Mouse (Mus musculus) CH12.LX (cell line): ENCODE measurements around the gene Tmem37. TPM values are rescaled to one million over a fixed set of nuclear protein-coding genes. Genes with fewer than 3 reads are reported as not detected.

Experiments
- DNase-seq: peaks from one replicate; pipeline ENCODE4 v3.0.0-alpha.2; 2013; ENCODE audit errors: extremely low read depth
- H3K27ac ChIP-seq: 2 replicates; pipeline ENCODE4 v1.5.1; 2012; ENCODE audit warnings: low read depth, mild to moderate bottlenecking, control low read depth, moderate library complexity; ENCODE audit not compliant: insufficient read depth
- H3K27me3 ChIP-seq: replicated peaks from 2 replicates; pipeline ENCODE3; 2012; ENCODE audit warnings: inconsistent platforms
- H3K36me3 ChIP-seq, 2 experiments: replicated peaks in 1 of 2; 2 replicates each; pipeline versions ENCODE3 to v1.6.1; 2012; ENCODE audit warnings: inconsistent platforms in 1 of 2, low read length in 1 of 2, mild to moderate bottlenecking in 1 of 2, mixed read lengths in 1 of 2, moderate library complexity in 1 of 2; ENCODE audit not compliant: control insufficient read depth in 1 of 2, insufficient read depth in 1 of 2
- H3K4me1 ChIP-seq, 2 experiments: 2 replicates each; pipeline ENCODE4 v1.6.1; 2012; ENCODE audit warnings: inconsistent platforms in 1 of 2, moderate library complexity in 1 of 2; ENCODE audit not compliant: insufficient read depth in 2 of 2, control insufficient read depth in 1 of 2
- H3K4me2 ChIP-seq: 2 replicates; pipeline ENCODE4 v1.6.1; 2012; ENCODE audit warnings: low read depth, mild to moderate bottlenecking, control low read depth; ENCODE audit not compliant: poor library complexity, insufficient read depth, severe bottlenecking
- H3K4me3 ChIP-seq, 3 experiments: fragments of 150-350 bp in 1 of 3; sonication (generic) in 1 of 3; replicated peaks in 1 of 3; 2 replicates each; pipeline versions ENCODE3 to v1.5.1; 2011 to 2012; ENCODE audit warnings: low read depth in 2 of 3, low read length in 2 of 3, mild to moderate bottlenecking in 2 of 3, moderate library complexity in 2 of 3, control low read depth in 1 of 3, improper control_type of control experiment in 1 of 3, inconsistent platforms in 1 of 3, mixed read lengths in 1 of 3; ENCODE audit not compliant: poor library complexity in 1 of 3
- H3K79me2 ChIP-seq: replicated peaks from 2 replicates; pipeline ENCODE4 v1.6.1; 2012; ENCODE audit warnings: mild to moderate bottlenecking, moderate library complexity; ENCODE audit not compliant: control insufficient read depth, poor library complexity, insufficient read depth, severe bottlenecking; ENCODE audit errors: extremely low read depth
- H3K9ac ChIP-seq: 2 replicates; pipeline ENCODE4 v1.6.1; 2012; ENCODE audit warnings: low read depth, mild to moderate bottlenecking, control low read depth, moderate library complexity; ENCODE audit not compliant: insufficient read depth
- H3K9me3 ChIP-seq: replicated peaks from 2 replicates; pipeline ENCODE3; 2012; ENCODE audit warnings: low read length, inconsistent platforms, mixed read lengths
- CHD1 ChIP-seq: IDR thresholded peaks from 2 replicates; pipeline ENCODE4 v1.6.1; 2012; ENCODE audit warnings: low read depth, low read length, improper control_type of control experiment, inconsistent platforms
- E2F4 ChIP-seq: IDR thresholded peaks from 2 replicates; pipeline ENCODE4 v1.6.1; 2011; ENCODE audit warnings: low read depth, low read length, improper control_type of control experiment; ENCODE audit not compliant: insufficient replicate concordance
- ELF1 ChIP-seq: IDR thresholded peaks from 2 replicates; pipeline ENCODE4 v1.6.1; 2014; ENCODE audit warnings: low read depth, mild to moderate bottlenecking, inconsistent platforms, low read length, improper control_type of control experiment
- GABPA ChIP-seq: IDR thresholded peaks from 2 replicates; pipeline ENCODE4 v1.6.1; 2012; ENCODE audit warnings: low read depth, low read length, improper control_type of control experiment, inconsistent platforms; ENCODE audit not compliant: insufficient replicate concordance
- KAT2A ChIP-seq: IDR thresholded peaks from 2 replicates; pipeline ENCODE4 v1.6.1; 2012; ENCODE audit warnings: low read length, improper control_type of control experiment, inconsistent platforms; ENCODE audit not compliant: insufficient replicate concordance
- MAX ChIP-seq: IDR thresholded peaks from 2 replicates; pipeline ENCODE4 v1.6.1; 2011; ENCODE audit warnings: low read length, improper control_type of control experiment
- MEF2A ChIP-seq: IDR thresholded peaks from 2 replicates; pipeline ENCODE4 v1.6.1; 2014; ENCODE audit warnings: low read depth, mild to moderate bottlenecking, inconsistent platforms, low read length, improper control_type of control experiment, borderline replicate concordance
- MXI1 ChIP-seq: IDR thresholded peaks from 2 replicates; pipeline ENCODE4 v1.6.1; 2011; ENCODE audit warnings: mild to moderate bottlenecking, low read depth, low read length, improper control_type of control experiment
- MYC ChIP-seq: IDR thresholded peaks from 2 replicates; pipeline ENCODE4 v1.6.1; 2011; ENCODE audit warnings: low read depth, mild to moderate bottlenecking, improper control_type of control experiment, low read length
- POLR2A ChIP-seq: IDR thresholded peaks from 2 replicates; pipeline ENCODE4 v1.6.1; 2011; ENCODE audit warnings: low read depth, mild to moderate bottlenecking, improper control_type of control experiment, low read length
- RAD21 ChIP-seq: IDR thresholded peaks from 2 replicates; pipeline ENCODE4 v1.6.1; 2011; ENCODE audit warnings: low read depth, mild to moderate bottlenecking, low read length, improper control_type of control experiment, moderate library complexity
- RCOR1 ChIP-seq: conservative IDR thresholded peaks from 2 replicates; pipeline ENCODE4 v1.6.1; 2012; ENCODE audit warnings: low read depth, mild to moderate bottlenecking, inconsistent platforms, low read length, improper control_type of control experiment
- TCF12 ChIP-seq: IDR thresholded peaks from 2 replicates; pipeline ENCODE4 v1.6.1; 2014; ENCODE audit warnings: low read depth, mild to moderate bottlenecking, inconsistent platforms, low read length, improper control_type of control experiment
- UBTF ChIP-seq: IDR thresholded peaks from 2 replicates; pipeline ENCODE4 v1.6.1; 2012; ENCODE audit warnings: low read depth, mild to moderate bottlenecking, inconsistent platforms, low read length, improper control_type of control experiment, moderate library complexity
- ZC3H11A ChIP-seq: IDR thresholded peaks from 2 replicates; pipeline ENCODE4 v1.6.1; 2012; ENCODE audit warnings: low read depth, mild to moderate bottlenecking, inconsistent platforms, low read length, improper control_type of control experiment
- ZMIZ1 ChIP-seq: IDR thresholded peaks from 2 replicates; pipeline ENCODE4 v1.6.1; 2012; ENCODE audit warnings: low read depth, mild to moderate bottlenecking, inconsistent platforms, low read length, improper control_type of control experiment
- ZNF384 ChIP-seq: IDR thresholded peaks from 2 replicates; pipeline ENCODE4 v1.6.1; 2012; ENCODE audit warnings: low read depth, low read length, improper control_type of control experiment, inconsistent platforms
- dilution Hi-C: fragments of 300-500 bp; cut with MboI; formaldehyde crosslinking; loops from 2 replicates; pipeline ENCODE4 v1.14.3; 2020; ENCODE audit warnings: low sequenced_read_pairs; ENCODE audit not compliant: extremely low pct_unique_long_range_greater_than_20kb, extremely low pct_ligation_motif_present
- in situ Hi-C: fragments of 300-500 bp; cut with MboI; formaldehyde crosslinking; loops from 3 replicates; pipeline ENCODE4 v1.14.3; 2019; ENCODE audit warnings: low sequenced_read_pairs, low pct_ligation_motif_present, low pct_unique_long_range_greater_than_20kb, mixed read lengths
- polyA plus RNA-seq: library from polyadenylated mRNA; unstranded; fragments of >175 nt; gene quantifications from 2 replicates; pipeline ENCODE4 v1.2.1, GENCODE M21; 2012; ENCODE audit warnings: low read depth; ENCODE audit not compliant: insufficient read length
- total RNA-seq, 2 experiments: library from RNA; depleted of rRNA; stranded (reverse); fragments of 300-350 nt in 1 of 2; fragments of >200 nt in 1 of 2; gene quantifications; 2 replicates each; pipeline ENCODE4 v1.2.3; 2012 to 2014

The Tmem37 gene
- total and polyA plus RNA-seq, 3 experiments = not detected

DNA sequence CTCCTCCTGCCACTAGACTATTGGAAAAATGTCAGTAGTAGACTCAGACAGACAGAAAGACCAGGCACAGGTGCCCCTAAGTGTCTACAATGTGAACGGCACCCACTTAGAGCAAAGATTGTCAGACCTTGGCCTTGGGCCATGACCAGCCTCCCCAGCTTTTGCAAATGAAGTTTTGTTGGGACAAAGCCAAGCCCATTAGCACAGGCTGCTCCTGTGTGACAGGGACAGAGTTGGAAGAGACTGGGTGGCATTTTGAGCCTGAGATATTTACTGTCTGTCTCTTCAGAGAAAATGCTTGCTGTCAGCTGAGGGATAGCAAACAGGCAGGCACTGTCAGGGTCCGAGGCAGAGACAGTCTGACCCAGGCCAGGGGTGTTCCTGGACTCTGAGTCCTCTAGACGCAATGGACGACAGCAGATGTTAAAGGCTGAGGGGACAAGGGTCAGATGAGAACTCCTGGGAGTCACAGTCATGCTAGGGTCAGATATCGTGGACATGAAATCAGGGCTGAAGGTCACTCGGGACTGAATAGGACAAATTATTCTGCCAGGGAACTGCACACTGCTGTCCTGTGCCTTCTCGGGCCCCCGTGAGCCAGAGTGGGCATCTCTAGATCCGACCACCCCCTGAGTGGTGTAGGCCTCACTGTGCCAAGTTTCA lies 36.7 kb downstream of the Tmem37 start:
- Histone ChIP-seq H3K4me1 (peaks cover 0 to 4% of the 10 kb centered on the region in 2 experiments; a peak in 2 of 4 replicates), H3K79me2 (no peaks in the 10 kb centered on the region), H3K36me3 (no peaks in the 10 kb centered on the region), H3K9ac (no peak overlapping the region), H3K27ac (no peak overlapping the region), H3K9me3 (no peaks in the 10 kb centered on the region), H3K4me2 (no peak overlapping the region), H3K27me3 (no peaks in the 10 kb centered on the region), H3K4me3 (no peak overlapping the region)
- in situ Hi-C loops = no loop called here
- TF ChIP-seq RAD21 = no peak
- no peak for TF ChIP-seq CHD1
- TF ChIP-seq RCOR1 = no peak
- no peak for TF ChIP-seq MYC
- TF ChIP-seq ZMIZ1 = no peak
- no peak for TF ChIP-seq MAX
- TF ChIP-seq TCF12 = no peak
- TF ChIP-seq MEF2A = no peak
- no peak for TF ChIP-seq E2F4
- no peak for TF ChIP-seq ZC3H11A
- TF ChIP-seq MXI1 = no peak
- TF ChIP-seq ELF1 = no peak
- TF ChIP-seq ZNF384 = no peak
- TF ChIP-seq POLR2A = no peak
- TF ChIP-seq UBTF = no peak
- dilution Hi-C loops = no loop called here
- DNase-seq = no peak

DNA sequence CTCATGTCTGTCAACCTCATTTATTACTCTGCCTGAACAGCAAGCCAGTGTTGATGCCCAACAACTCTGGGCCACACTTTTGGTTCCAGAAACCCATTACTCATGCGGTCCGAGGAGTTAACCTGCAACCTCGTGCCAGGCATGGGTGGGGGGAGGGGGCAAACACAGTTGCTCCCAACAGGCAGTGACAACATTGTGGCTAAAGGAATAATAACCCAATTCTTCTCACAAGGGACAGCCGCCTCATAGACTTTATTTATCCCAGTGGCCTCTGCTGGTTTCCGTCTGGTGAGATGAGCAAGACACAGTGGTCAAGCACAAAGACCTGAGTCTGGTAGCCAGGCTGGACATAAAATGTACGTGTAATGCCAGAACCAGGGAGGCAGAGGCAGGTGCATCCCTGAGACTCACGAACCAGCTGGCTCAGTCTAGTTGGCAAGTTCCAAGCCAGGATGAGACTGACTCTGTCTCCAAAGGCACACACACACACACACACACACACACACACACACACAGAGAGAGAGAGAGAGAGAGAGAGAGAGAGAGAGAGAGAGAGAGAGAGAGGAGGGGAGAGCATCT lies 38.3 kb downstream of the Tmem37 start:
- Histone ChIP-seq H3K79me2 (no peaks in the 10 kb centered on the region), H3K4me1 (peaks cover 0 to 4% of the 10 kb centered on the region in 2 experiments; a peak in 2 of 4 replicates), H3K9ac (no peak overlapping the region), H3K4me3 (no peak overlapping the region), H3K36me3 (no peaks in the 10 kb centered on the region), H3K9me3 (no peaks in the 10 kb centered on the region), H3K4me2 (no peak overlapping the region), H3K27ac (no peak overlapping the region), H3K27me3 (peaks cover 5% of the 10 kb centered on the region)
- TF ChIP-seq GABPA = no peak
- no peak for TF ChIP-seq KAT2A
- TF ChIP-seq MEF2A = no peak
- DNase-seq = no peak
- in situ Hi-C loops = no loop called here
- dilution Hi-C loops = no loop called here
